Mouse (Mus musculus) liver, embryonic 15.5 days (tissue): Measurements from ENCODE around the gene Tmsb10. TPM values are rescaled to one million over a fixed set of nuclear protein-coding genes. Genes with fewer than 3 reads are reported as not detected.

Experiments used
- ATAC-seq: fragments of 200-750 bp; cut with Nextera tagmentation; 2 replicates; pipeline ENCODE4 v1.8.0; 2017; ENCODE audit warnings: moderate number of reproducible peaks, mild to moderate bottlenecking, moderate library complexity; ENCODE audit not compliant: insufficient read depth
- H3K27ac ChIP-seq: fragments of 300-500 bp; sonication (generic); replicated peaks from 2 replicates; pipeline ENCODE4 v1.5.1; 2015; ENCODE audit warnings: mild to moderate bottlenecking, inconsistent platforms
- H3K27me3 ChIP-seq: fragments of 300-500 bp; sonication (generic); 2 replicates; pipeline ENCODE4 v1.6.1; 2015; ENCODE audit warnings: mild to moderate bottlenecking, inconsistent platforms
- H3K36me3 ChIP-seq: fragments of 300-500 bp; sonication (generic); replicated peaks from 2 replicates; pipeline ENCODE4 v1.6.1; 2015; ENCODE audit warnings: moderate library complexity, mild to moderate bottlenecking, inconsistent platforms
- H3K4me1 ChIP-seq: fragments of 300-500 bp; sonication (generic); replicated peaks from 2 replicates; pipeline ENCODE4 v1.6.1; 2015; ENCODE audit warnings: inconsistent platforms
- H3K4me2 ChIP-seq: fragments of 300-500 bp; sonication (generic); 2 replicates; pipeline ENCODE4 v1.6.1; 2015; ENCODE audit warnings: moderate library complexity, mild to moderate bottlenecking, inconsistent platforms
- H3K4me3 ChIP-seq: fragments of 300-500 bp; sonication (generic); replicated peaks from 2 replicates; pipeline ENCODE4 v1.5.1; 2015; ENCODE audit warnings: mild to moderate bottlenecking, inconsistent platforms
- H3K9ac ChIP-seq: fragments of 300-500 bp; sonication (generic); 2 replicates; pipeline ENCODE4 v1.6.1; 2015; ENCODE audit warnings: moderate library complexity, mild to moderate bottlenecking, inconsistent platforms
- H3K9me3 ChIP-seq: fragments of 300-500 bp; sonication (generic); replicated peaks from 2 replicates; pipeline ENCODE4 v1.6.1; 2016; ENCODE audit warnings: inconsistent platforms
- WGBS: fragments of 180-500 bp; shearing (Covaris S2); methylation state at CpG from one replicate; pipeline ENCODE4 v1.1.7; 2015; ENCODE audit warnings: mixed read lengths; ENCODE audit not compliant: insufficient replicate concordance; 5-methylcytosine and 5-hydroxymethylcytosine counted together
- polyA plus RNA-seq: library from polyadenylated mRNA; unstranded; fragments of >200 nt; fragmentation: Nextera tagmentation; extraction: Ambion mirVana; gene quantifications from 2 replicates; pipeline ENCODE4 v1.2.1, GENCODE M21; 2015

Gene Tmsb10
- polyA plus RNA-seq, 1 experiment from 2014 or later = 189 TPM

- no peak overlapping the region for H3K9ac ChIP-seq
- WGBS = 8% methylated on average over 15 of the region's 15 CpGs
- ATAC-seq = peak; percentile 22; the same call in 1 of the 2 replicates
- H3K4me1 ChIP-seq = peaks cover 33% of the 10 kb centered on the region
- no peaks in the 10 kb centered on the region for H3K9me3 ChIP-seq
- H3K27me3 ChIP-seq = peaks cover 51% of the 10 kb centered on the region
- peak overlapping the region; percentile 66 for H3K4me3 ChIP-seq
- no peak overlapping the region for H3K27ac ChIP-seq
- H3K36me3 ChIP-seq = no peaks in the 10 kb centered on the region
- peak overlapping the region; percentile 91 for H3K4me2 ChIP-seq
These were observed 2.1 kb downstream of the Tmsb10 start for GRCm38 (mm10) chr6:72956199-72957092.

GRCm38 (mm10) chr6:72955517-72956198 lies 2.9 kb downstream of the Tmsb10 start:
- WGBS = 27% methylated on average over 8 of the region's 8 CpGs
- H3K4me3 ChIP-seq = no peak overlapping the region
- ATAC-seq = no peak
- no peak overlapping the region for H3K9ac ChIP-seq
- no peak overlapping the region for H3K4me2 ChIP-seq
- H3K27ac ChIP-seq = no peak overlapping the region
- H3K4me1 ChIP-seq = peaks cover 30% of the 10 kb centered on the region
- peaks cover 51% of the 10 kb centered on the region for H3K27me3 ChIP-seq
- no peaks in the 10 kb centered on the region for H3K36me3 ChIP-seq
- H3K9me3 ChIP-seq = no peaks in the 10 kb centered on the region

GRCm38 (mm10) chr6:72954786-72955185 lies 3.8 kb downstream of the Tmsb10 start:
- no peak overlapping the region for H3K4me2 ChIP-seq
- no peaks in the 10 kb centered on the region for H3K36me3 ChIP-seq
- ATAC-seq = no peak
- H3K4me1 ChIP-seq = peaks cover 30% of the 10 kb centered on the region
- H3K4me3 ChIP-seq = no peak overlapping the region
- peaks cover 50% of the 10 kb centered on the region for H3K27me3 ChIP-seq
- WGBS = 20% methylated on average over 7 of the region's 7 CpGs
- no peaks in the 10 kb centered on the region for H3K9me3 ChIP-seq
- no peak overlapping the region for H3K27ac ChIP-seq
- H3K9ac ChIP-seq = no peak overlapping the region

GRCm38 (mm10) chr6:72952967-72953366 lies 5.6 kb downstream of the Tmsb10 start:
- H3K4me3 ChIP-seq = no peak overlapping the region
- no peak overlapping the region for H3K9ac ChIP-seq
- no peaks in the 10 kb centered on the region for H3K9me3 ChIP-seq
- 64% methylated on average over 2 of the region's 2 CpGs for WGBS
- H3K27me3 ChIP-seq = peaks cover 34% of the 10 kb centered on the region
- H3K36me3 ChIP-seq = no peaks in the 10 kb centered on the region
- no peak for ATAC-seq
- peaks cover 23% of the 10 kb centered on the region for H3K4me1 ChIP-seq
- H3K4me2 ChIP-seq = no peak overlapping the region
- no peak overlapping the region for H3K27ac ChIP-seq

GRCm38 (mm10) chr6:72952221-72952620 lies 6.3 kb downstream of the Tmsb10 start:
- H3K27me3 ChIP-seq = peaks cover 28% of the 10 kb centered on the region
- 60% methylated on average over 2 of the region's 2 CpGs for WGBS

GRCm38 (mm10) chr6:72949161-72949756 lies 9.3 kb downstream of the Tmsb10 start:
- Histone ChIP-seq H3K4me1 (0 out of 2 replicates have a peak, but pooled peaks cover 3% of the 10 kb centered on the region), H3K4me2 (no peak overlapping the region), H3K27me3 (no peaks in the 10 kb centered on the region), H3K9ac (no peak overlapping the region), H3K27ac (no peak overlapping the region), H3K36me3 (no peaks in the 10 kb centered on the region), H3K9me3 (no peaks in the 10 kb centered on the region), H3K4me3 (no peak overlapping the region)
- WGBS = 59% methylated on average over 9 of the region's 9 CpGs
- ATAC-seq = no peak

More at GRCm38 (mm10) chr6:72952221-72952620, 6.3 kb downstream of the Tmsb10 start:
- H3K27ac ChIP-seq = no peak overlapping the region
- ATAC-seq = no peak
- no peak overlapping the region for H3K9ac ChIP-seq
- H3K4me1 ChIP-seq = peaks cover 17% of the 10 kb centered on the region
- H3K4me2 ChIP-seq = no peak overlapping the region
- no peaks in the 10 kb centered on the region for H3K36me3 ChIP-seq
- H3K4me3 ChIP-seq = no peak overlapping the region
- H3K9me3 ChIP-seq = no peaks in the 10 kb centered on the region

- Histone ChIP-seq H3K9ac (no peak overlapping the region), H3K4me2 (no peak overlapping the region), H3K4me1 (0 out of 2 replicates have a peak, but pooled peaks cover 3% of the 10 kb centered on the region), H3K4me3 (no peak overlapping the region), H3K36me3 (no peaks in the 10 kb centered on the region), H3K27ac (no peak overlapping the region), H3K27me3 (no peaks in the 10 kb centered on the region), H3K9me3 (no peaks in the 10 kb centered on the region)
- WGBS = 54% methylated on average over 3 of the region's 3 CpGs
- ATAC-seq = no peak
These were observed 10.2 kb downstream of the Tmsb10 start for GRCm38 (mm10) chr6:72948392-72948791.

GRCm38 (mm10) chr6:72947960-72948359 lies 10.6 kb downstream of the Tmsb10 start:
- Histone ChIP-seq H3K9me3 (no peaks in the 10 kb centered on the region), H3K4me2 (no peak overlapping the region), H3K36me3 (no peaks in the 10 kb centered on the region), H3K4me3 (no peak overlapping the region), H3K27me3 (no peaks in the 10 kb centered on the region), H3K27ac (no peak overlapping the region), H3K4me1 (0 out of 2 replicates have a peak, but pooled peaks cover 3% of the 10 kb centered on the region), H3K9ac (no peak overlapping the region)
- no peak for ATAC-seq
- 50% methylated on average over 6 of the region's 6 CpGs for WGBS

GRCm38 (mm10) chr6:72940493-72940892 lies 18.1 kb downstream of the Tmsb10 start:
- Histone ChIP-seq H3K4me2 (no peak overlapping the region), H3K27me3 (no peaks in the 10 kb centered on the region), H3K4me3 (no peak overlapping the region), H3K9ac (no peak overlapping the region), H3K4me1 (peaks cover 4% of the 10 kb centered on the region; the same call in 1 of the 2 replicates), H3K36me3 (no peaks in the 10 kb centered on the region), H3K9me3 (no peaks in the 10 kb centered on the region), H3K27ac (no peak overlapping the region)
- ATAC-seq = no peak
- WGBS = 5% methylated on average over 3 of the region's 3 CpGs

- H3K27me3 ChIP-seq = no peaks in the 10 kb centered on the region
- no peaks in the 10 kb centered on the region for H3K9me3 ChIP-seq
- no peak overlapping the region for H3K4me3 ChIP-seq
- ATAC-seq = no peak
- no peak overlapping the region for H3K27ac ChIP-seq
- WGBS = 14% methylated on average over 5 of the region's 5 CpGs
- no peaks in the 10 kb centered on the region for H3K36me3 ChIP-seq
- peaks cover 4% of the 10 kb centered on the region; the same call in 1 of the 2 replicates for H3K4me1 ChIP-seq
- H3K4me2 ChIP-seq = no peak overlapping the region
- H3K9ac ChIP-seq = no peak overlapping the region
These were observed 20.7 kb downstream of the Tmsb10 start for GRCm38 (mm10) chr6:72937859-72938258.

- Histone ChIP-seq H3K4me3 (no peak overlapping the region), H3K4me2 (no peak overlapping the region), H3K27me3 (no peaks in the 10 kb centered on the region), H3K36me3 (no peaks in the 10 kb centered on the region), H3K27ac (no peak overlapping the region), H3K4me1 (peaks cover 4% of the 10 kb centered on the region; the same call in 1 of the 2 replicates), H3K9me3 (no peaks in the 10 kb centered on the region), H3K9ac (no peak overlapping the region)
- no peak for ATAC-seq
- 41% methylated on average over 3 of the region's 3 CpGs for WGBS
These were observed 21.1 kb downstream of the Tmsb10 start for GRCm38 (mm10) chr6:72937430-72937829.
